Mouse (Mus musculus) thymus, adult 2 months (tissue): ENCODE results near the gene Fam19a1. TPM values are rescaled to one million over a fixed set of nuclear protein-coding genes. Genes with fewer than 3 reads are reported as not detected.

ENCODE experiments used
- DNase-seq: peaks from one replicate; pipeline ENCODE4 v3.0.0; 2021
- H3K27ac ChIP-seq: fragments of 200-500 bp; 2 replicates; pipeline ENCODE4 v1.5.1; 2012; ENCODE audit warnings: low read length, control low read depth; ENCODE audit not compliant: control insufficient read depth, insufficient read depth
- H3K27me3 ChIP-seq: fragments of 200-500 bp; 2 replicates; pipeline ENCODE4 v1.6.1; 2012; ENCODE audit warnings: mild to moderate bottlenecking, low read length, moderate library complexity, mixed read lengths; ENCODE audit not compliant: control insufficient read depth, insufficient read depth
- H3K36me3 ChIP-seq: fragments of 200-500 bp; 2 replicates; pipeline ENCODE4 v1.6.1; 2012; ENCODE audit warnings: mild to moderate bottlenecking, low read length, moderate library complexity; ENCODE audit not compliant: control insufficient read depth, insufficient read depth
- H3K4me1 ChIP-seq: fragments of 200-500 bp; replicated peaks from 2 replicates; pipeline ENCODE4 v1.6.1; 2012; ENCODE audit warnings: low read length; ENCODE audit not compliant: control insufficient read depth, insufficient read depth
- H3K4me3 ChIP-seq: fragments of 200-500 bp; 2 replicates; pipeline ENCODE4 v1.5.1; 2012; ENCODE audit warnings: mild to moderate bottlenecking, low read length, control low read depth, moderate library complexity; ENCODE audit not compliant: control insufficient read depth, insufficient read depth
- CTCF ChIP-seq: fragments of 200-500 bp; IDR thresholded peaks from 2 replicates; pipeline ENCODE4 v1.5.1; 2012; ENCODE audit warnings: mild to moderate bottlenecking, control low read depth, low read length, moderate library complexity, borderline replicate concordance; ENCODE audit not compliant: control insufficient read depth, poor library complexity, insufficient read depth; ENCODE audit errors: extremely low read depth
- POLR2A ChIP-seq: fragments of 200-500 bp; IDR thresholded peaks from 2 replicates; pipeline ENCODE4 v1.6.1; 2012; ENCODE audit warnings: mild to moderate bottlenecking, low read length, control low read depth, moderate library complexity; ENCODE audit not compliant: control insufficient read depth, poor library complexity, insufficient read depth; ENCODE audit errors: extremely low read depth
- WGBS: fragments of 180-500 bp; shearing (Covaris S2); methylation state at CpG from one replicate; pipeline ENCODE4 v1.1.7; 2018; 5-methylcytosine and 5-hydroxymethylcytosine counted together
- polyA plus RNA-seq: library from polyadenylated mRNA; depleted of rRNA; stranded (reverse); fragments of >200 nt; gene quantifications from 2 replicates; pipeline ENCODE4 v1.2.3, GENCODE M21; 2012

The Fam19a1 gene
- polyA plus RNA-seq, 1 experiment = 0.05 TPM

DNA sequence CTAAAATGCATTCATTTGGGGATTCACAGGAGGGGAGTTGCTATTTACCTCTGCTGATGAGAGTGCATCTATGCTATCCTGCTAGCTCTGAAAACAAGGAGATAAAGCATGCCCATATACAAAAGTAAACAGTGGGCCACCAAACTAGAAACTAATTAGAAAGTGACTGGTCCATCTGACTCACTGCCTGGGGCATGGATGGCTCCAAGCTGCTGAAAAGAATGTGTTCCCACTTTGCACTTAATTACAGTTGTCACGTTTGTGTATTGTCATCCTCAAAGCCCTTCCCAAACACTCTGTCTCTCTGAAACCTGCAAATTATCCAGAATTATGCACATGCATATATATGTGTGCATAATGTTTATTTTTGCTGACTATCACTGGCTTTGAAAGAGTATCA, 1.2 kb downstream of the Fam19a1 start:
- WGBS = 58% methylated on average over 1 of the region's 1 CpGs
- no peak overlapping the region for H3K27ac ChIP-seq
- DNase-seq = no peak
- no peaks in the 10 kb centered on the region for H3K36me3 ChIP-seq
- no peaks in the 10 kb centered on the region for H3K4me1 ChIP-seq
- no peak overlapping the region for H3K4me3 ChIP-seq
- no peak for TF ChIP-seq CTCF
- no peak for TF ChIP-seq POLR2A
- no peaks in the 10 kb centered on the region for H3K27me3 ChIP-seq

DNA sequence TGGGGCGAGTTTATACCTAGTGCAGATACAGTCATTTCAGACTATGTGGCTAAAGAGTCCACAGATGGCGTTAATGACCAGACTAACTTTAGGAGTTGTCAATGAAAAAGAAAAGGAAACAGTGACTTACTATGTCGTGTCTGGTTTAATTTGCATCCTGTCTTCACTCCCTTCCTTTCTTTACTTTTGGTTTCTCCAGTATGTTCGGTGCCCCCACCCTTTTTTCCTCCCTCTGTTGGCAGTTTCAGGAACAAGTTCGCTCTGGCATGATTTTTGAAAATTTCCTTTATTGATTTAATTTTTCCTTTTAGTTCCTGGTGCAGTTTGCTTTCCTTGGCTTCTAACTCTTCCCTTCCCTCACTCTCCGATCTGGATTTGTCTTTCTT, 3.2 kb downstream of the Fam19a1 start:
- Histone ChIP-seq H3K36me3 (no peaks in the 10 kb centered on the region), H3K27ac (no peak overlapping the region), H3K4me1 (no peaks in the 10 kb centered on the region), H3K4me3 (no peak overlapping the region), H3K27me3 (no peaks in the 10 kb centered on the region)
- TF ChIP-seq POLR2A (no peak), CTCF (no peak)
- no peak for DNase-seq
- WGBS = 7% methylated on average over 6 of the region's 6 CpGs

DNA sequence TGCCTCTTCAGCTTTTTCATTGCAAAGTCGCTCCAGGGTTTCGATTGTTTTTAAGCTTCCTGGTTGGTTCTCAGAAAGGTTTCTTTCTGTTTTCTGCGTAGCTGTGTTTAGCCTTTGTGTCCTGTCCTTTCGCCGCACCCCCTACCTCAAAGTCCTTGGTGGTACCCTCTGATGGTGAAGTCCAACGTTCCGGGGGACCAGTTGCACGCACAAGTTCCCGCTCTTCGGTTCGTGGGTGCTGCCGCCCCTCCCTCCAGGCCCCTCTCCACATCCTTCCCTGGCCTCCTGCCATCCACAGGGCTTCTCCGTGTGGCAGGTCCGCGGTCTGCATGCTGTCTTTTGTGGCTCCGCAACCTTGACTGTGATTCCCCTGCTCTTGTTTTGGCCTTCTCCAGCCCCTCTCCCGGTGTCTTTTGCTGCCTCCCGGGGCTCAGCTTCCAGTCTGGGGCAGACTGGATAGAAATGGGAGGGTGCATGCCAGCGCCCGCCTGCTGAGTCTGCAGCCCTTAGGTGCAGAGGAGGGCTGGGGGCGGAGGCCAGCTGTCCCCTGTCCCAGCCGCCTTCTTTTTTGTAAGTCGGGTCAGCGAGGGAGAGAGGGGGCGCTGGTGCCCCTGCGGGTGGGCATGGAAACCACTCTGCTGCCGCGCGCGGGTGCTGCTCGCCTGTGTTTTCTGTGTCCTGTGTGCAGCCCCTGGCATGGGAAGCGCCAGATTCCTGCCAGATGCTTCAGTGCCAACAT, 3.7 kb downstream of the Fam19a1 start:
- DNase-seq = no peak
- Histone ChIP-seq H3K27me3 (no peaks in the 10 kb centered on the region), H3K27ac (no peak overlapping the region), H3K36me3 (no peaks in the 10 kb centered on the region), H3K4me1 (no peaks in the 10 kb centered on the region), H3K4me3 (no peak overlapping the region)
- 3% methylated on average over 32 of the region's 32 CpGs for WGBS
- no peak for TF ChIP-seq POLR2A
- TF ChIP-seq CTCF = no peak

DNA sequence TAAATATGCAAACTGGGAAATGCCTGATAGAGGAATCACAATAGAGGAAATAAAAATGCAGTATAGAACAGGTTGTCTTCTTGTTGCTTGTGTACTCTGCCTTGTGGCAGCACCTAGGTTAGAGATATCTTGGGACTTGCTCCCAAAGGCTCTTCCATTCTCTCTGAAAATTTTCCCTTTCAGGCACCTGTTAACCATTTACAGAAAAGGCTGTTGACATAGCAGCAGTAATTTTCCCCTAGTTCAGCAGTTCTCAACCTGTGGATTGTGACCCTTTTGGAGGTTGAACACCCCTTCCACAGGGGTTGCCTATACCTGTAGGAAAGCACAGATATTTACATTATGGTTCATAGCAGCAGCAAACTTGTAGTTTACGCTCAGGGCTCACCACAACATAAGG, 30.4 kb downstream of the Fam19a1 start:
- H3K36me3 ChIP-seq = no peaks in the 10 kb centered on the region
- no peaks in the 10 kb centered on the region for H3K4me1 ChIP-seq
- no peaks in the 10 kb centered on the region for H3K27me3 ChIP-seq
- H3K27ac ChIP-seq = no peak overlapping the region
- no peak overlapping the region for H3K4me3 ChIP-seq
- no peak for DNase-seq
- 94% methylated on average over 1 of the region's 1 CpGs for WGBS
- TF ChIP-seq CTCF = no peak
- TF ChIP-seq POLR2A = no peak

GRCm38 (mm10) chr6:96165403-96165802, 52.4 kb downstream of the Fam19a1 start:
- Histone ChIP-seq H3K36me3 (no peaks in the 10 kb centered on the region), H3K27me3 (no peaks in the 10 kb centered on the region), H3K4me3 (no peak overlapping the region), H3K27ac (no peak overlapping the region), H3K4me1 (no peaks in the 10 kb centered on the region)
- 96% methylated on average over 13 of the region's 13 CpGs for WGBS
- no peak for DNase-seq
- no peak for TF ChIP-seq POLR2A
- TF ChIP-seq CTCF = no peak

DNA sequence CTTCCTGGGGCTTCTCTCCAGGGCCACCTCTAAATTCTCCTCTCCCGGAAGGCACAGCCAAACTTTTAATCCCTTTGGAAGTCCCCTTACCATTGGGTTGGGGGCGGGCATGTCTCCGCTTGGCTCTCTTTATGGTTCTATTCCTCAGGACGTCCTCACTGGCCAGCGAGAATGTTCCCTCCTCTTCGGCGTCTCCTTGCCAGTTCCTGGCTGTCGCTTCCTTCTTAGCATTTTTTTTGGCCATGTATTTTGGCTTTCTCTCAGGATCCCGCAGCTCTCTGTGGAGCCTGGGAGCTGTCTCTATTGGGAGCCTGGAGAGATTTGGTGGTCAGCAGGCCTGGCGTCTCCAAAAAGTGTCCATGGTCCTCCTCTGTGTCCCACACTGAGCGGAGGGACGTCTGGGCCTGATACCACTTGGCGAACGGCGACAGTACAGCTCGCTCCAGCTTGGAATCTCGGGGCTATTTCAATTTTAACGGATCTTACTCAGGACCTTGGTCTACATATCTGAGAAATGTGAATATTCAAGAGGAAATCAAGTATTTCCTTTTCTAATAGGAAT, 52.9 kb downstream of the Fam19a1 start, which contains the start of gene 1700123L14Rik:
TSS of gene 1700123L14Rik (minus strand) at position 426 of the 562 bp plus-strand sequence.
- no peak for TF ChIP-seq POLR2A
- no peak for TF ChIP-seq CTCF
- Histone ChIP-seq H3K36me3 (no peaks in the 10 kb centered on the region), H3K4me1 (no peaks in the 10 kb centered on the region), H3K27me3 (no peaks in the 10 kb centered on the region), H3K4me3 (no peak within 1 kb of the TSS), H3K27ac (no peak within 1 kb of the TSS)
- no peak for DNase-seq
- 87% methylated on average over 18 of the region's 18 CpGs for WGBS

DNA sequence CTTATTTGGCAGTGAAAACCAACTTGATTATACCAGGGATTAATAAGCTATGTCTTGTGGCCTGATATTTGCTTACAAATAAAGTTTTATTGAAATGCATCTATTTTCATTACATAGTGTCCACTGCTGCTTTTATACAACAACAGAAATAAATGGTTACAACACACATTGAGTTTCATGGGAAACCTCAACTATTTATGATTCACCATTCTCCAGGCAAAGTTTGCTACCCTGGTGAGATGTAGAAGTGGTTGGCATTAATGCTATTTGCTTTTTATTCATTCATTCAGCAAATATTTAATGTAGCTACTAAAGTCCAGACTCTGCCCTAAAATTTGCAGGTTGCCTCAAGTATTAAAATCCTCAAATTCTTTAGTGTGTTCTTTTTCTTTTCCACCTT, 54.1 kb downstream of the Fam19a1 start:
- TF ChIP-seq CTCF = no peak
- TF ChIP-seq POLR2A = no peak
- DNase-seq = no peak

More for the DNA sequence above, 54.1 kb downstream of the Fam19a1 start:
- Histone ChIP-seq H3K27me3 (no peaks in the 10 kb centered on the region), H3K27ac (no peak overlapping the region), H3K4me1 (no peaks in the 10 kb centered on the region), H3K36me3 (no peaks in the 10 kb centered on the region), H3K4me3 (no peak overlapping the region)
